Mouse (Mus musculus) brain, embryonic 18.5 days (tissue): ENCODE measurements around the gene Lhfpl2.

ENCODE experiments used
- DNase-seq: peaks from one replicate; pipeline ENCODE4 v3.0.0-alpha.2; 2012; ENCODE audit warnings: low read depth, low spot score

Gene Lhfpl2

GRCm38 (mm10) chr13:94140446-94140845 is 82.8 kb downstream of the Lhfpl2 start:
- DNase-seq, result no peak

GRCm38 (mm10) chr13:94143063-94143652 is 85.6 kb downstream of the Lhfpl2 start:
- DNase-seq, result no peak

- no peak for DNase-seq
Measured at GRCm38 (mm10) chr13:94144451-94144850, 86.9 kb downstream of the Lhfpl2 start.

GRCm38 (mm10) chr13:94147257-94147656 is 89.7 kb downstream of the Lhfpl2 start:
- DNase-seq, result no peak

GRCm38 (mm10) chr13:94149006-94149405 is 91.4 kb downstream of the Lhfpl2 start:
- DNase-seq, result no peak

- DNase-seq, result no peak
Measured at GRCm38 (mm10) chr13:94149781-94150180, 92.2 kb downstream of the Lhfpl2 start.

GRCm38 (mm10) chr13:94151308-94151707 is 93.7 kb downstream of the Lhfpl2 start:
- no peak for DNase-seq

- DNase-seq, result no peak
Measured at GRCm38 (mm10) chr13:94152836-94153235, 95.2 kb downstream of the Lhfpl2 start.

- no peak for DNase-seq
Measured at GRCm38 (mm10) chr13:94153658-94154057, 96.1 kb downstream of the Lhfpl2 start.

- no peak for DNase-seq
Measured at GRCm38 (mm10) chr13:94154512-94155296, 97.1 kb downstream of the Lhfpl2 start.

GRCm38 (mm10) chr13:94155657-94156429 is 98.2 kb downstream of the Lhfpl2 start:
- no peak for DNase-seq

GRCm38 (mm10) chr13:94158864-94159477 is 101.4 kb downstream of the Lhfpl2 start:
- DNase-seq, result no peak

- no peak for DNase-seq
Measured at GRCm38 (mm10) chr13:94159478-94160220, 102.1 kb downstream of the Lhfpl2 start.

- no peak for DNase-seq
Measured at GRCm38 (mm10) chr13:94164501-94164900, 106.9 kb downstream of the Lhfpl2 start.

- no peak for DNase-seq
Measured at GRCm38 (mm10) chr13:94168319-94168718, 110.7 kb downstream of the Lhfpl2 start.

GRCm38 (mm10) chr13:94169325-94169916 is 111.8 kb downstream of the Lhfpl2 start:
- DNase-seq, result no peak

GRCm38 (mm10) chr13:94171612-94172011 is 114.0 kb downstream of the Lhfpl2 start:
- no peak for DNase-seq

GRCm38 (mm10) chr13:94172533-94173310 is 115.1 kb downstream of the Lhfpl2 start:
- DNase-seq, result no peak

- DNase-seq, result no peak
Measured at GRCm38 (mm10) chr13:94173633-94174576, 116.3 kb downstream of the Lhfpl2 start.
